Mouse (Mus musculus) retina, postnatal 1 day (tissue): ENCODE measurements around the gene Gm44805.

Experiments
- DNase-seq: peaks from one replicate; pipeline ENCODE4 v3.0.0-alpha.2; 2012

Gm44805 gene

DNA sequence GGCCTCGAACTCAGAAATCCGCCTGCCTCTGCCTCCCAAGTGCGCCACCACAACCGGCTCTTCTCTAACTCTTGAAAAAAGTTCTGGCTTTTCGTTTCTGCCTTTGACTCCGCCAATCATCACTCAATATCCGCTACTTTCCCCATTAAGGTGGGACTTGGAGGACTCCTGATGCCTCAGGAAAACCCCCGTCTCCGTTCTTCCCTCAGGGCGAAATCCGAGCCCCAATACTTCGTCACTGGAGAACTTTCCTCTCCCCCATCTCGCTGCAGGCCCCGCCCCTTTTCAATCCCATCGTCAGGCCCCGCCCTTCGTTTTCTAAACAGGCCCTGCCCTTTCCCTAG lies 53.1 kb downstream of the Gm44805 start:
- no peak for DNase-seq

DNA sequence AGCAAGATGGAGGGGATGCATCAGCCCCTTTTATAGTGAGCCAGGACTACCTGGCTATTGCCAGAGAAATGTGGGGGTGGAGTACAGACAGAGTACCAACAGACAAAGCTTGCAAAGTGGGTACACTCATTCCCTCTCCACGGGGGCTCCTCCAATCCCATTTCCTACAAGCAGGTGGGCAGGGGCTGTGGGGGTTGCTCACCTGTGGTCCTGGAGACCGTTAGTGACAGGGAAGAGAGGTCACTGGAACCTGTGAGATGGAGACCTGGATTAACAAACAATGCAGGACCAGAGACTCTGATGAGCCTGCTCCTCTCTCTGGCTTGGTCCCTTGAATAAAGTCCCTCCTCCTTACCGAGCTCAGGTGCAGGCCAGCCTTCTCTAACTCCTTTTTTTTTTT lies 53.5 kb downstream of the Gm44805 start:
- DNase-seq, result no peak

DNA sequence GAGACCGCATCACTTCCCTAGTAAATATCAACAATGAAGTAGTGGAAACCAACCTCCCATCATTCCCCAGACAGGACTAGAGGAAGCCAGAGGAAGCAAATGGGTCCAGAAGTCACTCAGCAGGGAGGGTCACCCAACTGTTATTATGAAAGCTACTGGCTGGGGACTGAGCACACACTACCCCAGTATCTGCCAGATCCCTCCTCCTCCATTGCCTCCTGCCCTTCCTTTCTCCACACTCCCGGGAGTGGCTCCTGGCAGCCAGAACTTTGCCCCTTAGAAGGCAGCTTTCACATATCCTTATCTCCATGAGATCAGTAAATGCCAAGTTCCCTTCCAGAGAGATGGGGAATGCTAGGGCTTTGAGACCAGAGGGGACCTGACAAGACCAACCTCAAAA lies 57.8 kb downstream of the Gm44805 start:
- no peak for DNase-seq

GRCm38 (mm10) chr7:19622241-19622640 lies 59.0 kb downstream of the Gm44805 start:
- no peak for DNase-seq
